Mouse (Mus musculus) hindbrain, embryonic 12.5 days (tissue): ENCODE measurements at regions not wholly inside any gene's neighbourhood (a gene's known extent, or its start where the extent isn't known, plus 50 kb on each side); places are given as distances from the start of the nearest gene placed in this dataset.

Source experiments
- ATAC-seq: fragments of 200-750 bp; cut with Nextera tagmentation; 2 replicates; pipeline ENCODE4 v1.8.0; 2017; ENCODE audit warnings: moderate TSS enrichment; ENCODE audit not compliant: low FRiP score
- H3K27ac ChIP-seq: fragments of 300-500 bp; sonication (generic); 2 replicates; pipeline ENCODE4 v1.5.1; 2016; ENCODE audit warnings: mild to moderate bottlenecking
- H3K27me3 ChIP-seq: fragments of 300-500 bp; sonication (generic); 2 replicates; pipeline ENCODE4 v1.6.1; 2016; ENCODE audit warnings: mild to moderate bottlenecking
- H3K36me3 ChIP-seq: fragments of 300-500 bp; sonication (generic); 2 replicates; pipeline ENCODE4 v1.6.1; 2016; ENCODE audit warnings: mild to moderate bottlenecking
- H3K4me1 ChIP-seq: fragments of 300-500 bp; sonication (generic); 2 replicates; pipeline ENCODE4 v1.6.1; 2016
- H3K4me2 ChIP-seq: fragments of 300-500 bp; sonication (generic); replicated peaks from 2 replicates; pipeline ENCODE4 v1.6.1; 2016; ENCODE audit warnings: mild to moderate bottlenecking
- H3K4me3 ChIP-seq: fragments of 300-500 bp; sonication (generic); 2 replicates; pipeline ENCODE4 v1.5.1; 2016; ENCODE audit warnings: mild to moderate bottlenecking
- H3K9ac ChIP-seq: fragments of 300-500 bp; sonication (generic); 2 replicates; pipeline ENCODE4 v1.6.1; 2016; ENCODE audit warnings: mild to moderate bottlenecking, moderate library complexity
- H3K9me3 ChIP-seq: fragments of 300-500 bp; sonication (generic); replicated peaks from 2 replicates; pipeline ENCODE4 v1.6.1; 2016; ENCODE audit warnings: mild to moderate bottlenecking
- WGBS: fragments of 180-500 bp; shearing (Covaris S2); methylation state at CpG from one replicate; pipeline ENCODE4 v1.1.7; 2016; 5-methylcytosine and 5-hydroxymethylcytosine counted together

GRCm38 (mm10) chr19:54756681-54757257 is 370.3 kb downstream of the Gpam start:
- no peak overlapping the region for H3K4me2 ChIP-seq
- H3K4me3 ChIP-seq, result no peak overlapping the region
- no peak for ATAC-seq
- H3K9ac ChIP-seq, result no peak overlapping the region
- no peaks in the 10 kb centered on the region for H3K36me3 ChIP-seq
- no peaks in the 10 kb centered on the region for H3K4me1 ChIP-seq
- no peaks in the 10 kb centered on the region for H3K9me3 ChIP-seq
- H3K27ac ChIP-seq, result no peak overlapping the region
- WGBS, result 63% methylated on average over 8 of the region's 8 CpGs
- H3K27me3 ChIP-seq, result no peaks in the 10 kb centered on the region

DNA sequence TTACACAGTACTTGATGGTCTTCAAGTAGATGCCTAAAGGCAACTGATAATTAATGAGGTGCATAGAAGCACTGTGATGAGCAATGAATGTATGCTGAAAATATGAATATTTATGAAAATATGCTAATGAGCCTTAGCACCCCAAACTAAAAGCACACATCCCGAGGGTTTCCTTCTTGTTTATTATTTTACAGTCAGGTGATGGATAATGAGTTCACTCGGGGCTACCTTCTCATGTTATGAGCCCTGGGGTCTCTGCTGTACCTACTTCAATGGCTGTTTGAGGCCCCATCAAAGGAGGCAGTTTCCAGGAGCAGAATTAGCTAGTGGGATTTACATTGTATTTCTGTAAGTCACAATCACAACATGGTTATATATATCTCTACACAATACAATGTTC is 371.6 kb downstream of the Gpam start:
- no peak for ATAC-seq

GRCm38 (mm10) chr19:54733938-54734337 is 393.1 kb downstream of the Gpam start:
- ATAC-seq, result no peak
- no peak overlapping the region for H3K9ac ChIP-seq
- no peak overlapping the region for H3K4me2 ChIP-seq
- H3K27ac ChIP-seq, result no peak overlapping the region
- H3K4me3 ChIP-seq, result no peak overlapping the region
- 84% methylated on average over 2 of the region's 2 CpGs for WGBS
- no peaks in the 10 kb centered on the region for H3K4me1 ChIP-seq
- H3K36me3 ChIP-seq, result no peaks in the 10 kb centered on the region
- H3K27me3 ChIP-seq, result no peaks in the 10 kb centered on the region
- no peaks in the 10 kb centered on the region; the same call in 1 of the 2 replicates for H3K9me3 ChIP-seq

More for the DNA sequence above, 371.6 kb downstream of the Gpam start:
- H3K4me1 ChIP-seq, result no peaks in the 10 kb centered on the region
- H3K27me3 ChIP-seq, result no peaks in the 10 kb centered on the region
- no peak overlapping the region for H3K9ac ChIP-seq
- H3K4me2 ChIP-seq, result no peak overlapping the region
- 51% methylated on average over 2 of the region's 2 CpGs for WGBS
- no peaks in the 10 kb centered on the region for H3K36me3 ChIP-seq
- no peak overlapping the region for H3K27ac ChIP-seq
- no peaks in the 10 kb centered on the region for H3K9me3 ChIP-seq
- no peak overlapping the region for H3K4me3 ChIP-seq

GRCm38 (mm10) chr19:54731749-54732148 is 395.3 kb downstream of the Gpam start:
- no peak for ATAC-seq
- no peak overlapping the region for H3K27ac ChIP-seq
- no peak overlapping the region for H3K9ac ChIP-seq
- H3K36me3 ChIP-seq, result no peaks in the 10 kb centered on the region
- H3K4me1 ChIP-seq, result no peaks in the 10 kb centered on the region
- no peak overlapping the region for H3K4me2 ChIP-seq
- WGBS, result 82% methylated on average over 8 of the region's 8 CpGs
- no peaks in the 10 kb centered on the region for H3K27me3 ChIP-seq
- no peaks in the 10 kb centered on the region for H3K9me3 ChIP-seq
- no peak overlapping the region for H3K4me3 ChIP-seq

DNA sequence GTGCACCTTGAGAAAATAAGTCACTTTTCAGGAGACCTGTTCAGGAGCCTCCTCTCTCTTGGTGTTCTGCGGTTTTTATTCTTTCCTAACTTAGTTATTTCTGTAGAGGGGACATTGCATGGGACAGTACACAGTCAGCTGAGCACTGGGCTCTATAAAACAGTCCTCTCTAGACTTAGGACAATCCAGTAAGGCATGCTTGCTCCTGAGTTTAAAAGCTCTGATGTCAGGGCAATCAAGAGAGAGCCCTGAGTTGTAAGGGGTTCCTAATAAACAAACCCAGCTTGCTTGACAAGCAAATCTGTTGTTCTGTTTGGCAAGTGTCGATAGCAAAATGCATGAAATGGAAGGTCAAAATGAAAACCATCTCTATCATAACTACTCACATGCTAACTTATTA is 395.7 kb downstream of the Gpam start:
- Histone ChIP-seq H3K9ac (no peak overlapping the region), H3K36me3 (no peaks in the 10 kb centered on the region), H3K27me3 (no peaks in the 10 kb centered on the region), H3K4me3 (no peak overlapping the region), H3K9me3 (no peaks in the 10 kb centered on the region), H3K4me2 (no peak overlapping the region), H3K27ac (no peak overlapping the region), H3K4me1 (no peaks in the 10 kb centered on the region)
- ATAC-seq, result no peak
- 87% methylated on average over 2 of the region's 2 CpGs for WGBS

DNA sequence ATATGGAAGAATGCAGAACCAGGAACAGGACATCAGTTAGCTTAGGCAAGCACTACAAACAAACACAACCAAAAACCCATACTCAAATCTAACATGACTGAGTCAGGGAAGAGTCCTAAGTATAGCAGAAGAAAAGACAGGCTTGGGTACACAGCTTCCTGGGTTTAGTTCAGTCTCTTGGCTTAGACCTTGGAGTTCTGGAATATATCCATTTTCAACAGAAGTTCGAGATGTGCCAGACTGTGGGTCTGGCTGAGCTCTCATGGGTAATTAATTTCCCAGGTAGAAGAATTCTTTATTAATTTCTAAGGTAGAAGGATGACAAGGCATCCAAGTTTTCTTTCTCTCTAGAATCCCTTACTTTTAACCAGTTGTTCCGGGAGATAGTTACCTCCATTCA is 396.2 kb downstream of the Gpam start:
- Histone ChIP-seq H3K4me3 (no peak overlapping the region), H3K9ac (no peak overlapping the region), H3K36me3 (no peaks in the 10 kb centered on the region), H3K27me3 (no peaks in the 10 kb centered on the region), H3K4me1 (no peaks in the 10 kb centered on the region), H3K27ac (no peak overlapping the region), H3K4me2 (no peak overlapping the region), H3K9me3 (no peaks in the 10 kb centered on the region)
- 98% methylated on average over 2 of the region's 2 CpGs for WGBS
- no peak for ATAC-seq

DNA sequence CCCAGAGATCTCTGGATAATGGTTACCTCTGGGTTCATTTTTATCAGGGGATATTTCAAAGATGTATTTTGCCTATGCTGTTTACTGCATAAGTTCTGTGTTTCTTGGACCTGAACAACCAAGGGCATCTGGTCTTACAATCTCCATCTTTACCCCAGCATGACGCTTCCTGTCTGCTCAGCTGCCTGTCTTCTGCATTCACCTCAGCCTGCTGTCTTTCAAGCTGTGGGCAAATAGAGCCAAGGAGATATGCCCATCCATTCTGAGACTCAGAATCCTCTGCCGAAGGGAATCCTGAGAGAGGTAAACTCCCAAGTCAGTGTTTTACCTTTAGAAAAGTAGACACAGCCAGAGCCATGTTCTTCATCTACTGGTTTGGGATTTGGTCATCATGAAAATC is 396.7 kb downstream of the Gpam start:
- ATAC-seq, result no peak
- Histone ChIP-seq H3K36me3 (no peaks in the 10 kb centered on the region), H3K9me3 (no peaks in the 10 kb centered on the region), H3K27me3 (no peaks in the 10 kb centered on the region), H3K4me2 (no peak overlapping the region), H3K4me3 (no peak overlapping the region), H3K9ac (no peak overlapping the region), H3K4me1 (no peaks in the 10 kb centered on the region), H3K27ac (no peak overlapping the region)
- 91% methylated on average over 2 of the region's 2 CpGs for WGBS

- no peak for ATAC-seq
- H3K4me2 ChIP-seq, result no peak overlapping the region
- H3K9me3 ChIP-seq, result no peaks in the 10 kb centered on the region
- H3K4me1 ChIP-seq, result no peaks in the 10 kb centered on the region
- no peak overlapping the region for H3K9ac ChIP-seq
- no peak overlapping the region for H3K4me3 ChIP-seq
- H3K36me3 ChIP-seq, result no peaks in the 10 kb centered on the region
- 64% methylated on average over 2 of the region's 2 CpGs for WGBS
- no peak overlapping the region for H3K27ac ChIP-seq
- no peaks in the 10 kb centered on the region for H3K27me3 ChIP-seq
Measured at GRCm38 (mm10) chr19:54722091-54722490, 404.9 kb downstream of the Gpam start.

DNA sequence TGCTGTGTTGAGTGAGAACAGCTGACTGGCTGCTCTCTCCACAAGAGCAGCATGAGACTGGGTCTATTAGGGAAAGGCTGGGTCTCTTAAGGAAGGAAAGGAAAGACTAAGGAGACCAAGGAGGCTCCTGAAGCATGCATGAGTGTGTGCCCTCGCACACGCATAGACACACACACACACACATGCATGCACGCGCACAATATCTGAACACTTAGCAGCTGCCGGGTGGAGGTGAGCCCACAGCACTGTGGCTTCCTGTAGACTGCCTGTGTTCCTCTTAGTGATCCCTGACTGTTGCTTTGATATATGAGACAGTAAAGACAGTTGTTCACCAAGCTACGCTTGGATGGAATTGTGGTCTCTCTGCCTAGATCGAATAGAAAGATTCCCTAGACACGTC is 429.6 kb downstream of the Gpam start:
- Histone ChIP-seq H3K4me1 (no peaks in the 10 kb centered on the region), H3K4me3 (no peak overlapping the region)
- 87% methylated on average over 8 of the region's 8 CpGs for WGBS

GRCm38 (mm10) chr19:54693714-54694113 is 433.3 kb downstream of the Gpam start:
- WGBS, result 96% methylated on average over 3 of the region's 3 CpGs
- no peaks in the 10 kb centered on the region for H3K4me1 ChIP-seq
- no peak overlapping the region for H3K4me3 ChIP-seq
- H3K9me3 ChIP-seq, result no peaks in the 10 kb centered on the region
- no peak overlapping the region for H3K9ac ChIP-seq
- H3K27me3 ChIP-seq, result no peaks in the 10 kb centered on the region
- no peak overlapping the region for H3K4me2 ChIP-seq
- no peak overlapping the region for H3K27ac ChIP-seq
- no peaks in the 10 kb centered on the region for H3K36me3 ChIP-seq
- no peak for ATAC-seq

More for the DNA sequence above, 429.6 kb downstream of the Gpam start:
- Histone ChIP-seq H3K36me3 (no peaks in the 10 kb centered on the region), H3K9me3 (no peaks in the 10 kb centered on the region), H3K27ac (no peak overlapping the region), H3K27me3 (no peaks in the 10 kb centered on the region), H3K4me2 (no peak overlapping the region), H3K9ac (no peak overlapping the region)
- no peak for ATAC-seq

- ATAC-seq, result no peak
- WGBS, result 88% methylated on average over 1 of the region's 1 CpGs
- no peak overlapping the region for H3K27ac ChIP-seq
- H3K4me1 ChIP-seq, result no peaks in the 10 kb centered on the region
- no peak overlapping the region for H3K9ac ChIP-seq
- no peaks in the 10 kb centered on the region for H3K36me3 ChIP-seq
- no peaks in the 10 kb centered on the region for H3K27me3 ChIP-seq
- H3K9me3 ChIP-seq, result no peaks in the 10 kb centered on the region
- H3K4me3 ChIP-seq, result no peak overlapping the region
- H3K4me2 ChIP-seq, result no peak overlapping the region
Measured at GRCm38 (mm10) chr19:54693094-54693493, 433.9 kb downstream of the Gpam start.

DNA sequence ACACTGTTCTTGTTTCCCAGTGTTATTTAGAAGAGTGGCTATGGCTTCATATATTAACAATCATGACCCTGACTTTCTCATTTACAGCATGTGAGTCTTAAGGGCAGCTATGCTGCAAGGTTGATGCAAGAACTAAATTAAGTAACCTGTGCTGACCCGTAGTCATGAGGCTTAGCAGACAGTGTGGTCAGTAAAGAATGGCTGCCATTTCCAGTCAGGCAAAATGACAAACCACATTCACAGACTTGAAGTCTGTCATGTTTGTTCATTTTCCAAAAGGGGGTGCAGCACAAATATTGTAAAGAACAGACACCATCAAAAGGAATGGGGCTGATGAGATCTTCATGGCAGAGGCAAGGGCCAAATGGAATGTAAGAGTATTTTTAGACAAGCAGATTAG is 435.2 kb downstream of the Gpam start:
- Histone ChIP-seq H3K27me3 (no peaks in the 10 kb centered on the region), H3K9ac (no peak overlapping the region), H3K4me3 (no peak overlapping the region), H3K9me3 (no peaks in the 10 kb centered on the region), H3K4me2 (no peak overlapping the region), H3K4me1 (no peaks in the 10 kb centered on the region), H3K36me3 (no peaks in the 10 kb centered on the region), H3K27ac (no peak overlapping the region)
- ATAC-seq, result no peak
- 89% methylated on average over 1 of the region's 1 CpGs for WGBS

- Histone ChIP-seq H3K27me3 (no peaks in the 10 kb centered on the region), H3K9ac (no peak overlapping the region), H3K27ac (no peak overlapping the region), H3K4me2 (no peak overlapping the region), H3K4me3 (no peak overlapping the region), H3K9me3 (no peaks in the 10 kb centered on the region), H3K4me1 (no peaks in the 10 kb centered on the region), H3K36me3 (no peaks in the 10 kb centered on the region)
- no peak for ATAC-seq
Measured at GRCm38 (mm10) chr19:54688630-54689029, 438.4 kb downstream of the Gpam start.
